15 mouse cellular contexts compared by ENCODE assay signal in genomic region chr1:157655446-157655845, GRCm38 (mm10).
DNase-seq lines count a peak whose midpoint lies in the region; ATAC-seq and TF ChIP-seq lines count a peak whose summit lies in the region.
"Had no signal": no experiment of that assay in that cellular context is flagged by ENCODE, and none has a peak within 500 bp of the region (broad histone marks: within the 10 kb centered on the region; RNA-seq: fewer than 3 reads in every experiment).

No protein-coding gene starts in this region.

- peak; percentile 6 for DNase-seq in 3T3-L1 (ENCODE audit: low read depth, low spot score)
- DNase-seq in brain, adult 2 months (ENCODE audit: low read depth, low spot score) = peak; percentile 84
- DNase-seq in layer of hippocampus, adult 2 months (ENCODE audit: low spot score in 2 of 2) = peak; percentile 30 to 32
- DNase-seq in left cerebral cortex, postnatal 14 days (ENCODE audit: low spot score in 2 of 2) = peak; percentile 28 to 73
- no peak for DNase-seq in heart, adult 9 months (ENCODE audit: low spot score in 2 of 2)
- DNase-seq in hindbrain, embryonic 11.5 days (ENCODE audit: low spot score) = no peak
- no peak for DNase-seq in embryo, embryonic 10 days (ENCODE audit: low spot score)
- DNase-seq: adrenal gland, postnatal 14 days; heart, postnatal 4 days; lung, postnatal 10 days had no signal

- peak overlapping the region; percentile 66 for H3K27ac ChIP-seq in layer of hippocampus, adult 2 months
- H3K27ac ChIP-seq in hindbrain, embryonic 11.5 days (ENCODE audit: low read depth, low read length) = no peak overlapping the region
- H3K27ac ChIP-seq: heart, embryonic 13.5 days; intestine, embryonic 15.5 days; liver, embryonic 15.5 days had no signal

- H3K4me1 ChIP-seq in hindbrain, embryonic 11.5 days (replicated peaks; ENCODE audit: control insufficient read depth, insufficient read depth, low read length) = no peaks in the 10 kb centered on the region
- H3K4me1 ChIP-seq: heart, embryonic 13.5 days; intestine, embryonic 15.5 days; liver, embryonic 15.5 days; megakaryocyte, embryonic 14.5 days had no signal

- H3K36me3 ChIP-seq in hindbrain, embryonic 11.5 days (ENCODE audit: control insufficient read depth, insufficient read depth, low read length) = no peaks in the 10 kb centered on the region
- H3K36me3 ChIP-seq: heart, embryonic 13.5 days; intestine, embryonic 15.5 days; liver, embryonic 15.5 days had no signal

- TF ChIP-seq CTCF in layer of hippocampus, adult 2 months (conservative IDR thresholded peaks at IDR 0.05) = no peak

- 77% methylated on average over 4 of the region's 4 CpGs for WGBS in hindbrain, embryonic 11.5 days

- ATAC-seq in hindbrain, embryonic 11.5 days (ENCODE audit: low FRiP score) = no peak
- ATAC-seq: CD4-positive, CD25-positive, alpha-beta regulatory T cell, adult 4 months; intestine, embryonic 15.5 days had no signal

- no peaks in the 10 kb centered on the region for H3K27me3 ChIP-seq in hindbrain, embryonic 11.5 days (ENCODE audit: control insufficient read depth, insufficient read depth, low read length)
- H3K27me3 ChIP-seq: heart, embryonic 13.5 days; intestine, embryonic 15.5 days; liver, embryonic 15.5 days; megakaryocyte, embryonic 14.5 days had no signal

- no peak overlapping the region for H3K4me2 ChIP-seq in hindbrain, embryonic 11.5 days (replicated peaks; ENCODE audit: low read depth, low read length)
- H3K4me2 ChIP-seq: heart, embryonic 13.5 days; intestine, embryonic 15.5 days; liver, embryonic 15.5 days had no signal

- no peak overlapping the region for H3K4me3 ChIP-seq in layer of hippocampus, adult 2 months
- no peak overlapping the region for H3K4me3 ChIP-seq in hindbrain, embryonic 11.5 days (ENCODE audit: low read depth, low read length)
- H3K4me3 ChIP-seq: heart, embryonic 13.5 days; intestine, embryonic 15.5 days; liver, embryonic 15.5 days; megakaryocyte, embryonic 14.5 days had no signal

- intact Hi-C loops in left cerebral cortex, postnatal 14 days (cut with DNase I) = no loop called here

- H3K9me3 ChIP-seq in hindbrain, embryonic 11.5 days (ENCODE audit: control insufficient read depth, low read length) = no peaks in the 10 kb centered on the region
- H3K9me3 ChIP-seq: heart, embryonic 13.5 days; intestine, embryonic 15.5 days; liver, embryonic 15.5 days; megakaryocyte, embryonic 14.5 days had no signal

- H3K9ac ChIP-seq in hindbrain, embryonic 11.5 days (ENCODE audit: low read depth, low read length) = no peak overlapping the region
- H3K9ac ChIP-seq: heart, embryonic 13.5 days; intestine, embryonic 15.5 days; liver, embryonic 15.5 days had no signal

Comparison
In these comparisons a context has a peak if more than half of its experiments do, and no peak if none do; other contexts are left out.
1. DNase-seq: peak in 3T3-L1 (single experiment), brain, adult 2 months (single experiment), layer of hippocampus, adult 2 months (2 of 2) and left cerebral cortex, postnatal 14 days (2 of 2); none in heart, adult 9 months (0 of 2), hindbrain, embryonic 11.5 days (single experiment) and embryo, embryonic 10 days (single experiment).